Mouse (Mus musculus) forebrain, postnatal 0 days (tissue): ENCODE measurements around the gene Hnrnpk. TPM values are rescaled to one million over a fixed set of nuclear protein-coding genes. Genes with fewer than 3 reads are reported as not detected.

Source experiments
- ATAC-seq: fragments of 200-750 bp; cut with Nextera tagmentation; 2 replicates; pipeline ENCODE4 v1.8.0; 2017; ENCODE audit warnings: mild to moderate bottlenecking, moderate library complexity
- DNase-seq: peaks from one replicate; pipeline ENCODE4 v3.0.0-alpha.2; 2015
- H3K27ac ChIP-seq: fragments of 300-500 bp; sonication (generic); 2 replicates; pipeline ENCODE4 v1.5.1; 2014; ENCODE audit warnings: low read depth, mild to moderate bottlenecking, antibody characterized with exemption, low read length, moderate library complexity, mixed read lengths
- H3K27me3 ChIP-seq: fragments of 300-500 bp; sonication (generic); 2 replicates; pipeline ENCODE4 v1.6.1; 2014; ENCODE audit warnings: mild to moderate bottlenecking, low read length, mixed read lengths; ENCODE audit not compliant: insufficient read depth
- H3K36me3 ChIP-seq: fragments of 300-500 bp; sonication (generic); 2 replicates; pipeline ENCODE4 v1.6.1; 2014; ENCODE audit warnings: mild to moderate bottlenecking, moderate library complexity; ENCODE audit not compliant: insufficient read depth
- H3K4me1 ChIP-seq: fragments of 300-500 bp; sonication (generic); 2 replicates; pipeline ENCODE4 v1.6.1; 2014; ENCODE audit warnings: antibody characterized with exemption; ENCODE audit not compliant: insufficient read depth
- H3K4me2 ChIP-seq: fragments of 300-500 bp; sonication (generic); 2 replicates; pipeline ENCODE4 v1.6.1; 2014; ENCODE audit warnings: low read depth, mild to moderate bottlenecking, moderate library complexity
- H3K4me3 ChIP-seq: fragments of 300-500 bp; sonication (generic); 2 replicates; pipeline ENCODE4 v1.5.1; 2014; ENCODE audit warnings: low read depth, low read length, mixed read lengths
- H3K9ac ChIP-seq: fragments of 300-500 bp; sonication (generic); 2 replicates; pipeline ENCODE4 v1.6.1; 2014; ENCODE audit warnings: mild to moderate bottlenecking
- H3K9me3 ChIP-seq: fragments of 300-500 bp; sonication (generic); 2 replicates; pipeline ENCODE4 v1.6.1; 2016; ENCODE audit warnings: low read length
- CTCF ChIP-seq: sonication (generic); IDR thresholded peaks from 2 replicates; pipeline ENCODE4 v1.5.1; 2016; ENCODE audit warnings: antibody characterized with exemption, control low read depth, low read depth
- WGBS: fragments of 180-500 bp; shearing (Covaris S2); extraction: QIAGEN DNeasy Blood & Tissue Kit; methylation state at CpG from one replicate; pipeline ENCODE4 v1.1.7; 2014; 5-methylcytosine and 5-hydroxymethylcytosine counted together
- polyA plus RNA-seq: library from polyadenylated mRNA; unstranded; fragments of >200 nt; fragmentation: Nextera tagmentation; extraction: Ambion mirVana; gene quantifications from 2 replicates; pipeline ENCODE4 v1.2.1, GENCODE M21; 2015
- total RNA-seq: library from RNA; depleted of rRNA; stranded (reverse); fragments of >200 nt; gene quantifications from 2 replicates; pipeline ENCODE4 v1.2.3, GENCODE M21; 2014

Hnrnpk gene
- total and polyA plus RNA-seq, 2 experiments from 2014 or later, result 787 to 1,166 TPM

DNA sequence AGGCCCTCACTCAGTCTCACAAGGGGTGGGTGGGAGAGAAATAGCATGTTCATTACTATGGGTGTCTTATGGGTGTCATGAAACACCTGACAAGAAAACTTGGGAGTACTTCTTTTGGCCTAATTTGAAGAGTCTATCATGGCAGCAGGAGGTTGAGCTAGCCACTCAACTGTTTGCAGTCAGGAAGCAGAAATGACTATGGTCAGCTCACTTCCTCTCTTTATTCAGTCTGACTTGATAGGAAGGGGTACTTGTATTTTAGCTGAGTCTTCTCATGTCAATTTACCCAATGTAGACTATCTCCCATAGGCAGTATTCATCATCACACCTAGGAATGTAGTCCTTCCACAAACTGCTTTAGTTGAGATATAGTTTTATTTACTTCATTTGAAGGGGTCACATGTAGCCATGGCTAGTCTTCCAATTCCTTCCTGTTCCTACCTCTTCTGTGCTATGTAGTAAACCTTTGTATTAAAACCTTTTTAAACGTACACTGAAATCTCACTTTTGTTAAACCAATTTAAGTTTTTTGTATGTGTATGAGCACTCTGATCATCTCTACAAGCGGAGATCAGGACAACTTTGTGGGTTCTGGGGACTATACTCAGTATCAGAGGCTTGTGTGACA, 13.7 kb downstream of the Hnrnpk start:
- 70% methylated on average over 2 of the region's 2 CpGs for WGBS
- H3K36me3 ChIP-seq, result peaks cover 31% of the 10 kb centered on the region

GRCm38 (mm10) chr13:58388379-58388778, 14.8 kb downstream of the Hnrnpk start:
- no peak overlapping the region for H3K4me2 ChIP-seq
- ATAC-seq (no peak), DNase-seq (no peak)
- 49% methylated on average over 3 of the region's 3 CpGs for WGBS
- H3K9me3 ChIP-seq, result no peaks in the 10 kb centered on the region
- H3K4me1 ChIP-seq, result no peaks in the 10 kb centered on the region; the same call in 1 of the 2 replicates
- H3K9ac ChIP-seq, result no peak overlapping the region
- no peak for TF ChIP-seq CTCF
- H3K27ac ChIP-seq, result no peak overlapping the region
- peaks cover 21% of the 10 kb centered on the region for H3K36me3 ChIP-seq
- no peak overlapping the region for H3K4me3 ChIP-seq
- H3K27me3 ChIP-seq, result no peaks in the 10 kb centered on the region

More for the DNA sequence above, 13.7 kb downstream of the Hnrnpk start:
- Histone ChIP-seq H3K9me3 (no peaks in the 10 kb centered on the region), H3K9ac (no peak overlapping the region), H3K27me3 (no peaks in the 10 kb centered on the region), H3K4me2 (no peak overlapping the region), H3K27ac (no peak overlapping the region), H3K4me1 (no peaks in the 10 kb centered on the region; the same call in 1 of the 2 replicates), H3K4me3 (no peak overlapping the region)
- DNase-seq (peak; percentile 21), ATAC-seq (0 out of 2 replicates have a peak, but pooled peaks have one; percentile 6)
- no peak for TF ChIP-seq CTCF

DNA sequence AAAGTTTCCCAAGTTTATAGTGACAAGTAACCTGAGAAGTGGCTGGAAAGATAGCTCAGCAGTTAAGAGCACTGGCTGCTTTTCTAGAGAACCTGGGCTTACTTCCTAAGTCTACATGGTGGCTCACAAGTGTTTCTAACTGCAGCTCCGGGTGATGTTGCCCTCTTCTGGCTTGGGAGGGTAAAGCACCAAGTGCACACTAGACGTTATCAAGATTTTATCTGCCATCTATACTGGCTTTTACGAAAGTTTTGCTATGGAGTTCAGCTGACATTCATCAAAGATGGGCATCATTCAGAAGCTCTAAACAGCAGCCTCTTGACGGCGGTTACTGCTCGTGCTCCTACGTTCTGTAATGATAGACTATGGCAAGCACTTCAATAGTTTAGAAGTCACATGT, 15.2 kb downstream of the Hnrnpk start:
- no peak overlapping the region for H3K27ac ChIP-seq
- no peak overlapping the region for H3K4me3 ChIP-seq
- H3K36me3 ChIP-seq, result peaks cover 21% of the 10 kb centered on the region
- H3K27me3 ChIP-seq, result no peaks in the 10 kb centered on the region
- H3K4me2 ChIP-seq, result no peak overlapping the region
- no peak overlapping the region for H3K9ac ChIP-seq
- DNase-seq (peak; percentile 83), ATAC-seq (peak; percentile 73)
- peak; percentile 82 for TF ChIP-seq CTCF
- 15% methylated on average over 7 of the region's 7 CpGs for WGBS
- no peaks in the 10 kb centered on the region; the same call in 1 of the 2 replicates for H3K4me1 ChIP-seq
- no peaks in the 10 kb centered on the region for H3K9me3 ChIP-seq

- Histone ChIP-seq H3K27ac (no peak overlapping the region), H3K27me3 (no peaks in the 10 kb centered on the region), H3K9ac (no peak overlapping the region), H3K4me3 (peak overlapping the region; percentile 46), H3K9me3 (0 out of 2 replicates have a peak, but pooled peaks cover 5% of the 10 kb centered on the region), H3K4me1 (no peaks in the 10 kb centered on the region; the same call in 1 of the 2 replicates), H3K4me2 (peak overlapping the region; percentile 82), H3K36me3 (peaks cover 32% of the 10 kb centered on the region)
- DNase-seq, result no peak
- no peak for TF ChIP-seq CTCF
- peak; percentile 4; the same call in 1 of the 2 replicates for ATAC-seq
- WGBS, result 82% methylated on average over 7 of the region's 7 CpGs
Measured at GRCm38 (mm10) chr13:58385547-58385920, 17.6 kb downstream of the Hnrnpk start.

DNA sequence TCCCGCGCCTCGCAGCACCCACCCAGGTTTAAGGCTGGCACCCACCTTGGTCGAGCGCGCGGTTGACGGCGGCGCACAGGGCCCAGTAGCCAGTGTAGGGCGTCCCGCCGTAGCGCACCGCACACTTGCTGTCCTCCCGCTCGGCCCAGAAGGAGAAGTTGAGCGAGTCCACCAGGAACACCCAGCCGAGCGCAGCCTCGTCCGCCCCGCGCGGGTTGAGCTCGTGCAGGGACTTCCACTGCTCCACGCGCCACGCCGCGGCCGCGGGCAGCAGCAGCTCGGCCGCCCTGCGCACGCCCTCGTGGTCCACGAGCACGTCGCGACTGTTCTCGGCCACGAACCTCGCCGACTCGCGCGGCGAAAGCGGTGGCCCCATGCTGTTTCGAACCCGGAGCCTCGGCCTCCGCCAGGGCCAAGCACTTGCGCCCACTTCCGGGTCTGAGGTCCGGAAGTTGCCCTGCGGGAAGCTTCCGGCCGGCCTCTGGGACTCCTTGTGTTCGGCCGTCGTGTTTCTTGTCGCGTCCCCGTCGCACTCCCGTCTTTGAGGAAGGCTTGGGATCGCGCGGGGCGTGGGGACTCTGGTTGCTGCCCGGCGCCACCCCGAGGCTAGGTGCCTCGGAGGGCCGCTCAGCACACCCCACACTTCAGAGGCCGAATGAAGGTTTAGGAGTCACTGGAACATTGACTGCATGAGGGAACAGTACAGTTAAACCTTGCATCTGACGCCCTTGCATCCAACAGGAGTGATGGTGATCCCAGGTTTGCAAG, 18.2 kb downstream of the Hnrnpk start, which contains the start of gene 2210016F16Rik:
TSS of gene 2210016F16Rik (minus strand) at position 447 of the 768 bp plus-strand sequence.
- 4% methylated on average over 80 of the region's 80 CpGs for WGBS
- Histone ChIP-seq H3K27ac (no peak within 1 kb of the TSS), H3K36me3 (peaks cover 32% of the 10 kb centered on the region), H3K9ac (peak within 1 kb of the TSS; percentile 61), H3K27me3 (no peaks in the 10 kb centered on the region), H3K9me3 (0 out of 2 replicates have a peak, but pooled peaks cover 6% of the 10 kb centered on the region), H3K4me2 (peak within 1 kb of the TSS; percentile 82), H3K4me3 (peak within 1 kb of the TSS; percentile 46), H3K4me1 (no peaks in the 10 kb centered on the region; the same call in 1 of the 2 replicates)
- ATAC-seq (peak; percentile 57), DNase-seq (peak; percentile 66)
- TF ChIP-seq CTCF, result peak; percentile 22; the same call in 1 of the 2 replicates

- Histone ChIP-seq H3K27ac (no peak overlapping the region), H3K36me3 (peaks cover 26% of the 10 kb centered on the region), H3K4me3 (peak overlapping the region; percentile 46), H3K27me3 (no peaks in the 10 kb centered on the region), H3K9ac (peak overlapping the region; percentile 61), H3K4me1 (no peaks in the 10 kb centered on the region; the same call in 1 of the 2 replicates), H3K4me2 (peak overlapping the region; percentile 82), H3K9me3 (0 out of 2 replicates have a peak, but pooled peaks cover 6% of the 10 kb centered on the region)
- DNase-seq, result no peak
- no peak for ATAC-seq
- TF ChIP-seq CTCF, result no peak
- 42% methylated on average over 11 of the region's 11 CpGs for whole genome bisulfite sequencing
Measured at GRCm38 (mm10) chr13:58384371-58384770, 18.8 kb downstream of the Hnrnpk start.

DNA sequence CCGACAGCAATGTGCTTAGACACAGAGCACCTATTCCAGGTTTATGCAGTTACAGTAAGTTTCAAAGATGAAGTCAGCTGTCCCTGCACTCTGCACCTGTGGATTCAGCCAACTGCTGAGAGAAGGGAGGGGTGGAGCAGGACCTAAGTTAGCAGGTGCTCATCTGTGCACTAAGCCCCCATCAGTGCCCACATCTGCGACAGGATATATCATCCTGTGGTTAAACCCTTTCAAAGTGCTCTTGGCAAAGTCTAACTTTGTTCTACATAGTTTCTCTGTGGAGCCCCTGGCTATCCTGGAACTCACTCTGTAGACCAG, 30.0 kb downstream of the Hnrnpk start:
- no peaks in the 10 kb centered on the region for H3K27me3 ChIP-seq
- 92% methylated on average over 2 of the region's 2 CpGs for WGBS
- no peak for ATAC-seq

More for the DNA sequence above, 30.0 kb downstream of the Hnrnpk start:
- Histone ChIP-seq H3K9ac (no peak overlapping the region), H3K27ac (no peak overlapping the region), H3K4me3 (no peak overlapping the region), H3K4me1 (no peaks in the 10 kb centered on the region), H3K4me2 (no peak overlapping the region), H3K36me3 (no peaks in the 10 kb centered on the region), H3K9me3 (no peaks in the 10 kb centered on the region)
- no peak for DNase-seq
- TF ChIP-seq CTCF, result no peak
